Mouse (Mus musculus) right cerebral cortex, postnatal 14 days (tissue): ENCODE data around the gene Rnf212b.
A peak's percentile ranks its signal among the peaks of the same experiment; 100 is the strongest.
"Not testable (repeated sequence)": the region's sequence is repeated elsewhere in the genome, so short reads cannot be mapped to it uniquely, and the experiment has no call there.

Experiments
- DNase-seq: peaks from one replicate; pipeline ENCODE4 v3.0.0; 2022

Gene Rnf212b

GRCm38 (mm10) chr14:54813991-54814390 is at the start of gene Rnf212b:
Gene Rnf212b (plus strand): TSS chr14:54814141.
- no peak for DNase-seq

- DNase-seq, result not testable (repeated sequence)
These were observed 47.0 kb upstream of the Rnf212b start for GRCm38 (mm10) chr14:54766937-54767336.

DNA sequence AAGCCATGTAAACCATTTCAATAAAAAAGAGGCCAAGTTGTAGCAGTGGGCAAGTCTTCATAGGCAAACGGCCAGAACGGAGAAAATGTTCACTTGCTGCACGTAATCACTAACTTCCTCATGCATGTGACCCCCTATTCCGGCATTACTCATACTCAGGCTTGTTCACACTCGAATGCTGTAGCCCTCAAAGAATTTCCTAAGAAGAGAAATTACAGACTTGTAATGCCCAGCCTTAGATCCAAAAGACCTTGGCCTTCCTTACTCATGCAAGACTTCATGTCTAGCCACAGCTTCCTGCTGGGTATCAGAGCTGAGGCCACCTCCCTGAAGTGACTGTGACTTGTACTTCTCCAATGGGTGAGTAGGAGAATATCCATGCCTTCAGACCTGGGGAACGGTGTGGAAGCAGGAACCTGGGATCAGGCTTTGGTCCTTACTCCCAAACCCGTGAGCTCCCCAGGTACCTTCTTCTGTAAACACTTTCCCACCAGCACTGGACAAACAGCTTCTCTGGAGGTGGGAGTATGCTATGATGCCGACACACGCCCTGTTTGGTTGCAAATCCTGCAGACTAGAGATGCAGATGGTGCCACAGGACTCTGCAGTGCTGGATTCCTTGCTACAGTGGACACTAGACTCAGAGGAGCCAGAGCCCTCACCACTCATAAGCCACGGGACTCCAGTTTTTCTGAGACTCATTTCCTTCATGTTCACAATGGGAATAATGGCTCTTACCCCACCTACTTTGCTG is 45.5 kb upstream of the Rnf212b start:
- DNase-seq, result no peak

GRCm38 (mm10) chr14:54769068-54769425 is 44.9 kb upstream of the Rnf212b start:
- no peak for DNase-seq

GRCm38 (mm10) chr14:54770373-54770772 is 43.6 kb upstream of the Rnf212b start:
- no peak for DNase-seq

GRCm38 (mm10) chr14:54772333-54772856 is 41.5 kb upstream of the Rnf212b start:
- peak; percentile 72 for DNase-seq

DNA sequence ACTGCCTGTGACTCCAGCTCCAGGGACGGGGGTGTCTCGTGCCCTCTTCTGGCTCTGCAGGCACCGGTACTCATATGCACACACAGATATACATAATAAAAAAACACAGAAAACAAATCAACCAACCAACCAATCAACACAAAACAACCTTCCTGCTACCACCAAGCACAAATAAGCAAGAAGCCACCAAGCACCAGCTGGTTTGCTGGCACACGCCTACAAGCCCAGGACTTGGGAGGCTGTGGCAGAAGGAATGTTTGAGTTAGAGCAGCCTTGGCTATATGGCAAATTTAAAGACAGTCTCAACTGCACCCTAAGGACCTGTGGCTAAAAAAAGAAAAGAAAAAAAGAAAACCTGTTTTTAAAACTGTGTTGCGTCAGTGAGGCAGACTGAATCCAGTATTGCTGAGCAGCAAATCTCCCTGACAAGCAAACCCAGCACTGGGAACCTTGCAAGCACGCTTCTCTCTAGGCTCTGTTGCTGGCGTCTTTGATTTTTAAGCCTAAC is 38.4 kb upstream of the Rnf212b start:
- no peak for DNase-seq

DNA sequence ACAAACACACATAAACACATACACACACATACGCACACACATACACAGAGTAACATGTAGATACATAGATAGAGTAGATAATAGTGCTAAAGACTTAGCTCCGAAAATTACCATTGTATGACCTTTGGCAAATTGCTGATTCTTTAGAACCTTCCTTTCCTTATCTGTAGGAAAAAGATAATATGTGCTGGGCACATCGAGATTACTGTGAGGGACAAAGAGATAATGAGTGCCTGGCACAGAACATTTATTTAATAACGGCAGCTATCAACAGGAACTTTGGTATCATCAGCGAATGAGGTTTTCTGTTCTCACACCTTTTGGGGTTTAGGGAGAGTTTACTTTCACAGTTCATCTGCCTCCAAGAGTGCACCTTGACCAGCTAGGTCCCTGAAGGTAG is 37.2 kb upstream of the Rnf212b start:
- DNase-seq, result no peak

DNA sequence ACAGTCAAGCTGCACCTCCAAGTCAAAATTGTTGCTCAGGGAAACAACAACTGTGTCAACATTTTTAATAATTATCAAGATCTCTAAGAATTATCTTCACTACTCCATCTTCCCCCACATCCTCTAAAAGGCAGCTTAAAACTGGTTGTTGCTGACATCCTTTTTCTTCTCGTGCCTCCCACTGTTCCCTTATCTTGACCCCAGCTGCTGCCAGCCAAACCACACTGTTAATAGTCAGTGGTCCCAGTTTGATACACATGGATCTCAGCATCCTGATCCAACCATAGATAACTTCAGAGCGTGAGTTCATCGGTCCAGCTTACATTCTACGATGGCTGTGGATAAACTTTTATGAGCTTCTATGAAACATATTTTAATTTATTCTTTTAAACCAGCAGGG is 36.0 kb upstream of the Rnf212b start:
- DNase-seq, result no peak

DNA sequence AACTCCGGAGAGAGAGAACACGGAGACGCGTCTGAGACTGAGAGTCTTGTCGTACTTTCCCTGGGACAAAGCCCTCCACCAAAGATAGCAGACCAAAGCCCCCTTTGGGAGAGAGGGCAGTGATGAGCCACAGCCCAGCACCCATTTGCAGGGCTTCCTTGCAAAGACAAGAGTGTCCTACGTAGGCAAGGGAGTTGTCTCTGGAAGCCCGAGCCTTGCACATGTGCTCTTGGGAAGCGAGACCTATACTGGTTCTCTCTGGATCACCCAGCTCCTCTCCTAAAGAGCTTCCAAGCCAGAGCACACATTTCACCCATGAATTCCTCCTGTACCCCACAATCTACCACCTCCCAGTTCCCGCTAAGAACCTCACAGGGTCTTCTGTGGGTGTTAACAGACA is 33.9 kb upstream of the Rnf212b start:
- DNase-seq, result no peak

DNA sequence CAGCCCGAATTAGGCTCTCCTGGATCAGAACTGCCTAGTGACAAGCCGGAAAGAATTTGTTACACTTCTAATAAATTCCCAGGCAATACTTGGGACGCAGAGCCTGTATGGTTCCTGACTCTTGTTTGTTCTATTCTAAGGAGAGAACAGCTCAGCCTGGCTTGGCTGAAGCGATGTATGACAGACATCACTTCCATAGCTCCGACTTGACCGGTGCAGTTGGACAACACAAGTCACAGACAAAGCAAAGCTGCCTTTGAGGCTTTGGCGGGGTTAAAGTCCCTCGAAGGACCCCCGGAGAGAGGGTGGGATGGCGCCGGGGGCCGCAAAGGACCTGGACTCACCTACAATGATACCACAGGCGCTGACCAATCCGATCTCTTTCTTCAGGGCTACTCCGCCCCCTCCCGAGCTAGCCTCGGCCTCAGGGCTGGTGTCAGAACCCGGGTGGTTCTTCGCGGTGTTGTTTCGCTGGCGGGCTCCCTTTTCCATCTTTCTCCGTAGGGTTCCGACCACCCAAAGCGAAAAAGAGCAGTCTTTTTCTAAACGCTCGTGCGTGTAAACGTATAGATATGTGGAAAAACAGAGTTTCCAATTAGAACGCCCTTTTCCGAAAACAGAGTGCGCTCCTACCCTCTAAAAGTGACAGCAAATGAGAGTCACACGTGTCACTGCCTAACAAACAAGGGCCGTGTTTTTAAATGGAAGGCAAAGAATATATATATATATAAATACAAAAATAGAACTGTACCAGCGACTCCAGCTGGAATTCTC is 32.9 kb upstream of the Rnf212b start:
- DNase-seq, result peak; percentile 49

GRCm38 (mm10) chr14:54781610-54782365 is 32.2 kb upstream of the Rnf212b start, which contains the start of gene Slc7a8:
Gene Slc7a8 (minus strand): TSS chr14:54781946.
- peak; percentile 75 for DNase-seq

GRCm38 (mm10) chr14:54782971-54783370 is 31.0 kb upstream of the Rnf212b start:
- DNase-seq, result no peak

DNA sequence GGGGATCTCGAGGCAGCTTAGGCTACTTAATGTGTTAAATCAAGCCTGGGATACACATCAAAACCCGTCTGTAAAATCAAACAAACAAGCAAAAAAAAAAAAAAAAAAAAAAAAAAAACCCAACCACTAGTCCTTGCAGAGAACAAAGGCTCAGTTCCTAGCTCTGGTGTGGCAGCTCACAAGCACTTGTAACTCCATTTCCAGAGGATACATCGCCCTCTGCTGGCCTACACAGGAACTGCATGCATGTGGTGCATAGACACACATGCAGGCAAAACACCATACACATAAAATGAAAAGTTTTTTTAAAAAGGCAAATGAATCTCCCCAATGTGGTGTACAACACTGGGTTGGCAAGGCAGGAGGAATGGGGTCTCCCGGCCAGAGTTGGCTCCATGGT is 28.0 kb upstream of the Rnf212b start:
- DNase-seq, result peak; percentile 71

- DNase-seq, result no peak
These were observed 27.5 kb upstream of the Rnf212b start for GRCm38 (mm10) chr14:54786489-54786888.

- DNase-seq, result no peak
These were observed 26.7 kb upstream of the Rnf212b start for GRCm38 (mm10) chr14:54787226-54787625.

- no peak for DNase-seq
These were observed 25.7 kb upstream of the Rnf212b start for GRCm38 (mm10) chr14:54788231-54788630.

DNA sequence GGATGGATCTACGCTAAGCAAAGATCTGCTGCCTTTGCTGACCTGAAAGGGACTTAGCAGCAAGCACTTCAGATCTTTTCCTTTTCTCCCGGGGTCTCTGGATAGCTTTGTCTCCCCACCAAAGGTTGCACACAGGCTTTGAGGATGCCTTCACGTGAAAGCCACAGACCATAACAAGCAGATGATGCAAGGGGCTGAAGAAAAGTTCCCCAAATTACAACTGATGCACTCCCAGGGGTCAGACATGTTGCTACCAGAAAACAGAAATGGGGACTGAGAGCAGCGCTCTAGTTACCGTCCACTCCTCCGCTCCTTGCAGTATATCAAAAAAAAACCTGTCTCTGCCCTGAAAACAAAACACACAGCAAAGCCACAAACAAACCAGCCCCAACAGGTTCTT is 21.8 kb upstream of the Rnf212b start:
- no peak for DNase-seq

GRCm38 (mm10) chr14:54793351-54793750 is 20.6 kb upstream of the Rnf212b start:
- DNase-seq, result no peak

GRCm38 (mm10) chr14:54793894-54794830 is 19.8 kb upstream of the Rnf212b start:
- DNase-seq, result no peak

DNA sequence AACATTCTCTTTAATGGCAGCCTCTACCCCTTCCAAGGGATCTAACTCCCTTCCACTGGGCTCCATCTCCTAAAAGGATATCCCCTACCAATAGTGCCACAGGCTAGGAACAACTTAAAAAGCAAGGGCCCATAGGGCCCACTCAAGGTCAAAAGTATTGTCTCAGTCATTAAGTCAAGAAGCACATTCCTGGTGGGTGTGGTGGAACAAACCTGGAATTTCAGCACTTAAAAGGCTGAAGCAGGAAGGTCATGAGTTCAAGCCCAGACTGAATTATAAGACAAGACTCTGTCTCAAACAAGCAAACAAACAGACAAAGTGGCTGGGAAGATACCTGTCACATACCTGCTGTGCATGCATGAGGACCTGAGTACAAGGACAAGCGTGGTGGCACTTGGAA is 18.0 kb upstream of the Rnf212b start:
- DNase-seq, result no peak

GRCm38 (mm10) chr14:54796760-54797159 is 17.2 kb upstream of the Rnf212b start:
- no peak for DNase-seq
